Mouse (Mus musculus): ENCODE data around the gene Pot1a. TPM values are rescaled to one million over a fixed set of nuclear protein-coding genes. Genes with fewer than 3 reads are reported as not detected.

Gene Pot1a
- total and polyA plus RNA-seq, 3 experiments: 19.9 to 22.0 TPM; not detected in 1

GRCm38 (mm10) chr6:25808806-25809495 is at the start of gene Pot1a (continued):
- no peak; the same call in 1 of the 2 replicates for TF ChIP-seq TCF12 (IDR thresholded peaks at IDR 0.05; ENCODE audit: low read depth, low read length)
- TF ChIP-seq ZMIZ1 (IDR thresholded peaks at IDR 0.05; ENCODE audit: low read depth, low read length): no peak; the same call in 1 of the 2 replicates
- no peak for TF ChIP-seq RCOR1 (IDR thresholded peaks at IDR 0.05; ENCODE audit: low read depth, low read length)

- Histone ChIP-seq H3K27me3 (ENCODE audit: control insufficient read depth in 1 of 2, insufficient read depth in 2 of 2, low read length in 2 of 2) (peaks cover 0 to 4% of the 10 kb centered on the region in 2 experiments; a peak in 2 of 4 replicates), H3K4me1 (ENCODE audit: control insufficient read depth in 1 of 2, insufficient read depth in 2 of 2, low read length in 2 of 2) (no peaks in the 10 kb centered on the region), H3K27ac (ENCODE audit: control insufficient read depth, low read depth, low read length) (no peak overlapping the region), H3K9me3 (replicated peaks; ENCODE audit: insufficient read depth, low read length) (no peaks in the 10 kb centered on the region), H3K79me2 (ENCODE audit: control insufficient read depth, insufficient read depth, low read length, poor library complexity) (no peaks in the 10 kb centered on the region), H3K9ac (ENCODE audit: control insufficient read depth, low read depth, low read length, poor library complexity, severe bottlenecking) (no peak overlapping the region), H3K4me3 (ENCODE audit: control insufficient read depth in 1 of 2, insufficient read depth in 1 of 2, low read depth in 2 of 2, low read length in 2 of 2) (no peak overlapping the region), H3K36me3 (ENCODE audit: control insufficient read depth in 1 of 2, insufficient read depth in 2 of 2, low read length in 2 of 2) (no peaks in the 10 kb centered on the region)
- TF ChIP-seq POLR2AphosphoS2 (IDR thresholded peaks at IDR 0.05; ENCODE audit: low read length) (no peak), UBTF (IDR thresholded peaks at IDR 0.05; ENCODE audit: borderline replicate concordance, insufficient read depth, low read depth, low read length) (no peak), SMC3 (IDR thresholded peaks at IDR 0.05; ENCODE audit: low read depth, low read length) (no peak), RCOR1 (IDR thresholded peaks at IDR 0.05; ENCODE audit: low read depth, low read length) (no peak), ZKSCAN1 (IDR thresholded peaks at IDR 0.05; ENCODE audit: low read depth, low read length) (no peak), MAFK (IDR thresholded peaks at IDR 0.05; ENCODE audit: borderline replicate concordance, low read depth, low read length) (no peak), MEF2A (IDR thresholded peaks at IDR 0.05; ENCODE audit: extremely low read depth, insufficient replicate concordance, low read depth, low read length, poor library complexity, severe bottlenecking) (no peak), GATA1 (IDR thresholded peaks at IDR 0.05; ENCODE audit: low read depth, low read length) (no peak), KAT2A (conservative IDR thresholded peaks at IDR 0.05; ENCODE audit: low read depth, low read length) (no peak), BHLHE40 (IDR thresholded peaks at IDR 0.05; ENCODE audit: borderline replicate concordance, low read depth, low read length) (no peak), JUND (IDR thresholded peaks at IDR 0.05; ENCODE audit: low read depth, low read length) (no peak), MAX (IDR thresholded peaks at IDR 0.05; ENCODE audit: low read length) (no peak), MAZ (IDR thresholded peaks at IDR 0.05; ENCODE audit: low read depth, low read length) (no peak), MXI1 (IDR thresholded peaks at IDR 0.05; ENCODE audit: low read depth, low read length) (no peak), ZMIZ1 (IDR thresholded peaks at IDR 0.05; ENCODE audit: low read depth, low read length) (no peak), SIN3A (IDR thresholded peaks at IDR 0.05; ENCODE audit: low read length) (no peak), CTCF (IDR thresholded peaks at IDR 0.05 in 2 of 3, conservative IDR thresholded peaks at IDR 0.05 in 1 of 3; ENCODE audit: control insufficient read depth in 1 of 3, insufficient read depth in 1 of 3, low read depth in 2 of 3, low read length in 3 of 3, poor library complexity in 1 of 3, severe bottlenecking in 1 of 3) (no peak)
- no peak for DNase-seq (ENCODE audit: low read depth, low spot score)
Observed at GRCm38 (mm10) chr6:25836261-25836660, 27.2 kb upstream of the Pot1a start.

Measured in MEL (cell line).